Mouse (Mus musculus) bone marrow, adult 2 months (tissue): Measurements from ENCODE around the gene Hs2st1.

Experiments
- CTCF ChIP-seq: fragments of 200-500 bp; IDR thresholded peaks from 2 replicates; pipeline ENCODE4 v1.5.1; 2011; ENCODE audit warnings: low read length, control low read depth; ENCODE audit not compliant: control insufficient read depth, insufficient read depth
- POLR2A ChIP-seq: fragments of 200-500 bp; IDR thresholded peaks from 2 replicates; pipeline ENCODE4 v1.6.1; 2011; ENCODE audit warnings: low read depth, mild to moderate bottlenecking, control low read depth, low read length, borderline replicate concordance; ENCODE audit not compliant: control insufficient read depth

- TF ChIP-seq CTCF (no peak), POLR2A (no peak)
Observed at GRCm38 (mm10) chr3:144446081-144446634, 123.8 kb downstream of the Hs2st1 start.
